ENCODE assay signal across 8 mouse cellular contexts in genomic region chr6:48817815-48818214, GRCm38 (mm10). TPM values are rescaled to one million over a fixed set of nuclear protein-coding genes. Genes with fewer than 3 reads are reported as not detected.
DNase-seq lines count a peak whose midpoint lies in the region; ATAC-seq and TF ChIP-seq lines count a peak whose summit lies in the region.

No protein-coding gene starts in this region.

- no peaks in the 10 kb centered on the region for H3K4me1 ChIP-seq in forebrain, embryonic 13.5 days
- H3K4me1 ChIP-seq in intestine, postnatal 0 days (replicated peaks; ENCODE audit: control insufficient read depth, insufficient read depth, low read length) = no peaks in the 10 kb centered on the region
- no peaks in the 10 kb centered on the region for H3K4me1 ChIP-seq in liver, embryonic 13.5 days (replicated peaks)

- 0 out of 2 replicates have a peak, but pooled peaks cover 2% of the 10 kb centered on the region for H3K27me3 ChIP-seq in forebrain, embryonic 13.5 days
- H3K27me3 ChIP-seq in intestine, postnatal 0 days (replicated peaks; ENCODE audit: control insufficient read depth, insufficient read depth, low read length) = no peaks in the 10 kb centered on the region
- no peaks in the 10 kb centered on the region for H3K27me3 ChIP-seq in liver, embryonic 13.5 days

- TF ChIP-seq CTCF in intestine, postnatal 0 days (IDR thresholded peaks at IDR 0.05; ENCODE audit: low read depth) = peak; percentile 92

- no peak overlapping the region for H3K4me3 ChIP-seq in forebrain, embryonic 13.5 days
- no peak overlapping the region for H3K4me3 ChIP-seq in intestine, postnatal 0 days (ENCODE audit: low read depth, low read length)
- no peak overlapping the region for H3K4me3 ChIP-seq in liver, embryonic 13.5 days (replicated peaks)

- H3K36me3 ChIP-seq in forebrain, embryonic 13.5 days (ENCODE audit: poor library complexity, severe bottlenecking) = no peaks in the 10 kb centered on the region
- H3K36me3 ChIP-seq in intestine, postnatal 0 days (ENCODE audit: control insufficient read depth, insufficient read depth) = no peaks in the 10 kb centered on the region
- no peaks in the 10 kb centered on the region for H3K36me3 ChIP-seq in liver, embryonic 13.5 days

- peak; percentile 58; the same call in 1 of the 2 replicates for ATAC-seq in forebrain, embryonic 13.5 days
- ATAC-seq in intestine, postnatal 0 days = no peak
- no peak for ATAC-seq in liver, embryonic 13.5 days (ENCODE audit: low read depth)

- 6% methylated on average over 6 of the region's 6 CpGs for WGBS in forebrain, embryonic 13.5 days
- 3% methylated on average over 6 of the region's 6 CpGs for WGBS in intestine, postnatal 0 days
- 2% methylated on average over 6 of the region's 6 CpGs for WGBS in liver, embryonic 13.5 days (ENCODE audit: insufficient replicate concordance)

- H3K9ac ChIP-seq in forebrain, embryonic 13.5 days = no peak overlapping the region
- no peak overlapping the region for H3K9ac ChIP-seq in intestine, postnatal 0 days (ENCODE audit: low read depth, low read length)
- no peak overlapping the region for H3K9ac ChIP-seq in liver, embryonic 13.5 days

- H3K9me3 ChIP-seq in forebrain, embryonic 13.5 days (replicated peaks) = no peaks in the 10 kb centered on the region; the same call in 1 of the 2 replicates
- H3K9me3 ChIP-seq in intestine, postnatal 0 days (ENCODE audit: control insufficient read depth) = no peaks in the 10 kb centered on the region
- H3K9me3 ChIP-seq in liver, embryonic 13.5 days (replicated peaks) = no peaks in the 10 kb centered on the region

- H3K4me2 ChIP-seq in forebrain, embryonic 13.5 days = no peak overlapping the region
- H3K4me2 ChIP-seq in intestine, postnatal 0 days (replicated peaks; ENCODE audit: low read depth) = no peak overlapping the region
- no peak overlapping the region for H3K4me2 ChIP-seq in liver, embryonic 13.5 days

- H3K27ac ChIP-seq in forebrain, embryonic 13.5 days = no peak overlapping the region
- H3K27ac ChIP-seq in intestine, postnatal 0 days (ENCODE audit: low read depth, low read length) = no peak overlapping the region
- H3K27ac ChIP-seq in liver, embryonic 13.5 days = no peak overlapping the region

- DNase-seq in urinary bladder, postnatal 14 days (ENCODE audit: low spot score) = peak; percentile 81
- DNase-seq in urinary bladder, adult 2 months (ENCODE audit: low spot score) = no peak
- DNase-seq in brain, adult 2 months (ENCODE audit: low read depth, low spot score) = peak; percentile 79
- DNase-seq in liver, embryonic 13.5 days = peak; percentile 20
- DNase-seq in retina, postnatal 7 days (ENCODE audit: low read depth, low spot score) = peak; percentile 76
- DNase-seq in thymus, postnatal 4 days = peak; percentile 82

RNA-seq across cellular contexts. Expression of gene Tmem176a, which starts 22.9 kb away (rescaled TPM):
- polyA plus RNA-seq in urinary bladder, adult 2 months (2012; rRNA removed) = 133 and 146 TPM in 2 replicates
- polyA plus RNA-seq in forebrain, embryonic 13.5 days (2015; fragmentation: Nextera tagmentation; extraction: Ambion mirVana) = 10.9 and 15.0 TPM in 2 replicates
- polyA plus RNA-seq in intestine, postnatal 0 days (2015; fragmentation: Nextera tagmentation; extraction: Ambion mirVana) = 180 and 193 TPM in 2 replicates
- polyA plus RNA-seq in liver, embryonic 13.5 days (2015; fragmentation: Nextera tagmentation; extraction: Ambion mirVana) = 72.2 and 77.0 TPM in 2 replicates

RNA-seq across cellular contexts. Expression of gene Tmem176b, which starts 23.5 kb away (rescaled TPM):
- 391 and 400 TPM in 2 replicates for polyA plus RNA-seq in urinary bladder, adult 2 months (2012; rRNA removed)
- polyA plus RNA-seq in forebrain, embryonic 13.5 days (2015; fragmentation: Nextera tagmentation; extraction: Ambion mirVana) = 92.1 and 97.6 TPM in 2 replicates
- 319 and 320 TPM in 2 replicates for polyA plus RNA-seq in intestine, postnatal 0 days (2015; fragmentation: Nextera tagmentation; extraction: Ambion mirVana)
- 110 and 119 TPM in 2 replicates for polyA plus RNA-seq in liver, embryonic 13.5 days (2015; fragmentation: Nextera tagmentation; extraction: Ambion mirVana)

RNA-seq across cellular contexts. Expression of gene Gimap3, which starts 47.2 kb away (rescaled TPM):
- 5.4 and 7.9 TPM in 2 replicates for polyA plus RNA-seq in urinary bladder, adult 2 months (2012; rRNA removed)
- not detected in 2 replicates for polyA plus RNA-seq in forebrain, embryonic 13.5 days (2015; fragmentation: Nextera tagmentation; extraction: Ambion mirVana)
- polyA plus RNA-seq in intestine, postnatal 0 days (2015; fragmentation: Nextera tagmentation; extraction: Ambion mirVana) = 0.58 and 0.64 TPM in 2 replicates
- polyA plus RNA-seq in liver, embryonic 13.5 days (2015; fragmentation: Nextera tagmentation; extraction: Ambion mirVana) = 0.05 TPM in 1 of 2 replicates, not detected in the other

RNA-seq across cellular contexts. Expression of gene Aoc1, which starts 54.9 kb away (rescaled TPM):
- polyA plus RNA-seq in urinary bladder, adult 2 months (2012; rRNA removed) = 0.08 and 0.18 TPM in 2 replicates
- polyA plus RNA-seq in forebrain, embryonic 13.5 days (2015; fragmentation: Nextera tagmentation; extraction: Ambion mirVana) = not detected in 2 replicates
- polyA plus RNA-seq in intestine, postnatal 0 days (2015; fragmentation: Nextera tagmentation; extraction: Ambion mirVana) = 101 and 106 TPM in 2 replicates
- not detected in 2 replicates for polyA plus RNA-seq in liver, embryonic 13.5 days (2015; fragmentation: Nextera tagmentation; extraction: Ambion mirVana)
